Mouse (Mus musculus) liver, adult 2 months (tissue): Measurements from ENCODE around the gene Rangap1.
"Not testable (repeated sequence)": the region's sequence is repeated elsewhere in the genome, so short reads cannot be mapped to it uniquely, and the experiment has no call there.

ENCODE experiments used
- CTCF ChIP-seq: fragments of 200-500 bp; IDR thresholded peaks from 2 replicates; pipeline ENCODE4 v1.5.1; 2011; ENCODE audit warnings: low read depth, low read length, control low read depth
- POLR2A ChIP-seq: fragments of 200-500 bp; IDR thresholded peaks from 2 replicates; pipeline ENCODE4 v1.6.1; 2011; ENCODE audit warnings: low read length, control low read depth; ENCODE audit not compliant: insufficient read depth; ENCODE audit errors: extremely low read depth

- TF ChIP-seq CTCF, POLR2A: not testable (repeated sequence)
Observed at GRCm38 (mm10) chr15:81742368-81742767, 3.0 kb downstream of the Rangap1 start.
